Mouse (Mus musculus) bone marrow macrophage, adult 2 months (primary cell): ENCODE results near the gene H2al1f.
"Not testable (repeated sequence)": the region's sequence is repeated elsewhere in the genome, so short reads cannot be mapped to it uniquely, and the experiment has no call there.

Experiments
- CTCF ChIP-seq: IDR thresholded peaks from 2 replicates; pipeline ENCODE4 v1.5.1; 2012; ENCODE audit warnings: low read depth, mild to moderate bottlenecking, low read length, moderate library complexity
- POLR2A ChIP-seq: IDR thresholded peaks from 2 replicates; pipeline ENCODE4 v1.6.1; 2012; ENCODE audit warnings: mild to moderate bottlenecking, low read depth, low read length, borderline replicate concordance

DNA sequence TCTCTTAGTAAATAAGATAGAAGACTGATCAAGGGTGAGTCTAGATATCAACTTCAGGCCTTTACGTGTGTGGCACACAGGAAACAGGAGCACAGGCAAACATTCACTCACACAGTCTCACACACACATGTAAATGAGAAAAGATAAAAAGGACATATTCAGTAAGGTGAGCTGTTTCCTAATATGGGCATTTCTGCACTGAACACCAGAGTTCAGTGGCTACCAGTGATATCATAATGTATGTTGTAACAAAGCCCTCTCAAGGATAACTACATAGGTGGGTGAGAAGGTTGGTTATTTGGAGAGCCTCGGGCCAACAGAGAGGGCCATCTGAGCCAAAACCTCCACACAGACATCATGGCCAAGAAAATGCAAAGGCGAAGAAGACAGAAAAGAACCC is 12.8 kb upstream of the H2al1f start, which contains the start of gene H2al1b:
- not testable (repeated sequence) for TF ChIP-seq POLR2A, CTCF
